Mouse (Mus musculus) liver (tissue): Measurements from ENCODE around the gene Naa80.
"Not testable (repeated sequence)": the region's sequence is repeated elsewhere in the genome, so short reads cannot be mapped to it uniquely, and the experiment has no call there.

Experiments
- DNase-seq: peaks from one replicate; pipeline ENCODE4 v3.0.0-alpha.2; 2020; ENCODE audit warnings: mixed read lengths

Naa80 gene

GRCm38 (mm10) chr9:107573774-107574173 is 4.9 kb upstream of the Naa80 start:
- DNase-seq: not testable (repeated sequence)

GRCm38 (mm10) chr9:107575579-107576356 is 2.9 kb upstream of the Naa80 start:
- peak; percentile 12 for DNase-seq

GRCm38 (mm10) chr9:107576357-107577107 is 2.2 kb upstream of the Naa80 start, which contains the start of gene Hyal1:
TSS of gene Hyal1 (plus strand) at chr9:107576927.
- DNase-seq: peak; percentile 95

GRCm38 (mm10) chr9:107577871-107578270 is 816 bp upstream of the Naa80 start:
- no peak for DNase-seq

- no peak for DNase-seq
These were observed 575 bp downstream of the Naa80 start for GRCm38 (mm10) chr9:107579023-107579900.

GRCm38 (mm10) chr9:107580501-107581317 is 2.0 kb downstream of the Naa80 start, which contains the start of gene Hyal3:
TSS of gene Hyal3 (plus strand) at chr9:107580818.
- DNase-seq: peak; percentile 92

- DNase-seq: no peak
These were observed 2.9 kb downstream of the Naa80 start for GRCm38 (mm10) chr9:107581584-107581983.

GRCm38 (mm10) chr9:107582509-107583062 is 3.9 kb downstream of the Naa80 start:
- DNase-seq: no peak

GRCm38 (mm10) chr9:107583174-107583573 is 4.5 kb downstream of the Naa80 start:
- no peak for DNase-seq

- no peak for DNase-seq
These were observed 7.8 kb downstream of the Naa80 start for GRCm38 (mm10) chr9:107586504-107586903.

GRCm38 (mm10) chr9:107586974-107587832 is 8.5 kb downstream of the Naa80 start, which contains the start of gene Ifrd2:
TSS of gene Ifrd2 (plus strand) at chr9:107587642.
- DNase-seq: peak; percentile 99

- peak; percentile 69 for DNase-seq
These were observed 9.3 kb downstream of the Naa80 start for GRCm38 (mm10) chr9:107587833-107588639.

- DNase-seq: peak; percentile 83
These were observed 11.5 kb downstream of the Naa80 start for GRCm38 (mm10) chr9:107590058-107590772.

- DNase-seq: no peak
These were observed 12.0 kb downstream of the Naa80 start for GRCm38 (mm10) chr9:107590773-107591060.

- no peak for DNase-seq
These were observed 14.7 kb downstream of the Naa80 start for GRCm38 (mm10) chr9:107593101-107593976.

- no peak for DNase-seq
These were observed 15.8 kb downstream of the Naa80 start for GRCm38 (mm10) chr9:107594281-107595062.
